Mouse (Mus musculus): ENCODE data around the gene Ltbr. TPM values are rescaled to one million over a fixed set of nuclear protein-coding genes. Genes with fewer than 3 reads are reported as not detected.
A peak's percentile ranks its signal among the peaks of the same experiment; 100 is the strongest.
"Not testable (repeated sequence)": the region's sequence is repeated elsewhere in the genome, so short reads cannot be mapped to it uniquely, and the experiment has no call there.

Ltbr gene
- polyA plus RNA-seq, 1 experiment: 101 TPM

GRCm38 (mm10) chr6:125271455-125272227 is 42.0 kb downstream of the Ltbr start:
- DNase-seq (ENCODE audit: low spot score): peak; percentile 64

GRCm38 (mm10) chr6:125268799-125269198 is 44.9 kb downstream of the Ltbr start:
- DNase-seq (ENCODE audit: low spot score): no peak

- no peak for DNase-seq (ENCODE audit: low spot score)
Observed at GRCm38 (mm10) chr6:125267469-125267868, 46.2 kb downstream of the Ltbr start.

- not testable (repeated sequence) for DNase-seq (ENCODE audit: low spot score)
Observed at GRCm38 (mm10) chr6:125266600-125266999, 47.1 kb downstream of the Ltbr start.

GRCm38 (mm10) chr6:125266091-125266490 is 47.6 kb downstream of the Ltbr start:
- DNase-seq (ENCODE audit: low spot score): no peak

- DNase-seq (ENCODE audit: low spot score): no peak
Observed at GRCm38 (mm10) chr6:125265239-125265638, 48.4 kb downstream of the Ltbr start.

GRCm38 (mm10) chr6:125264219-125264618 is 49.5 kb downstream of the Ltbr start:
- no peak for DNase-seq (ENCODE audit: low spot score)

- DNase-seq (ENCODE audit: low spot score): no peak
Observed at GRCm38 (mm10) chr6:125260006-125260555, 53.6 kb downstream of the Ltbr start.

Other genes starting within 250 kb of the Ltbr start
- gene Lpar5, start 246.0 kb downstream of the Ltbr start, polyA plus RNA-seq (2012; rRNA removed): 2.9 and 4.2 TPM in 2 replicates
- 43.1 and 78.9 TPM in 2 replicates for gene Chd4, start 217.9 kb downstream of the Ltbr start, polyA plus RNA-seq (2012; rRNA removed)
- 23.1 TPM in 2 replicates for gene Nop2, start 182.0 kb downstream of the Ltbr start, polyA plus RNA-seq (2012; rRNA removed)
- 28.6 and 29.0 TPM in 2 replicates for gene Iffo1, start 168.6 kb downstream of the Ltbr start, polyA plus RNA-seq (2012; rRNA removed)
- gene Gapdh, start 147.4 kb downstream of the Ltbr start, polyA plus RNA-seq (2012; rRNA removed): 2,278 and 2,316 TPM in 2 replicates
- 17.3 and 24.3 TPM in 2 replicates for gene Ncapd2, start 122.2 kb downstream of the Ltbr start, polyA plus RNA-seq (2012; rRNA removed)
- 69.8 and 72.9 TPM in 2 replicates for gene Mrpl51, start 122.1 kb downstream of the Ltbr start, polyA plus RNA-seq (2012; rRNA removed)
- gene Vamp1, start 98.3 kb downstream of the Ltbr start, polyA plus RNA-seq (2012; rRNA removed): 29.0 and 37.2 TPM in 2 replicates
- 16.6 and 19.7 TPM in 2 replicates for gene Tapbpl, start 82.0 kb downstream of the Ltbr start, polyA plus RNA-seq (2012; rRNA removed)
- gene Cd27, start 76.9 kb downstream of the Ltbr start, polyA plus RNA-seq (2012; rRNA removed): 0.59 and 0.83 TPM in 2 replicates
- 0.04 TPM in 1 of 2 replicates, not detected in the other for gene Tuba3a, start 27.8 kb downstream of the Ltbr start, polyA plus RNA-seq (2012; rRNA removed)
- gene Scnn1a, start 6.8 kb upstream of the Ltbr start, polyA plus RNA-seq (2012; rRNA removed): 2.9 and 3.9 TPM in 2 replicates
- gene Tnfrsf1a, start 35.5 kb upstream of the Ltbr start, polyA plus RNA-seq (2012; rRNA removed): 140 and 152 TPM in 2 replicates
- 17.5 and 18.7 TPM in 2 replicates for gene Plekhg6, start 66.9 kb upstream of the Ltbr start, polyA plus RNA-seq (2012; rRNA removed)
- 683 and 894 TPM in 2 replicates for gene Cd9, start 180.9 kb upstream of the Ltbr start, polyA plus RNA-seq (2012; rRNA removed)
- 37.8 and 57.5 TPM in 2 replicates for gene Vwf, start 232.9 kb upstream of the Ltbr start, polyA plus RNA-seq (2012; rRNA removed)